Mouse (Mus musculus) CD4-positive, CD25-positive, alpha-beta regulatory T cell, adult 2 months (primary cell): ENCODE measurements at regions not wholly inside any gene's neighbourhood (a gene's known extent, or its start where the extent isn't known, plus 50 kb on each side); places are given as distances from the start of the nearest gene placed in this dataset.
A peak's percentile ranks its signal among the peaks of the same experiment; 100 is the strongest.

Experiments used
- DNase-seq: peaks from one replicate; pipeline ENCODE4 v3.0.0-alpha.2; 2012; ENCODE audit warnings: low read depth, low spot score

GRCm38 (mm10) chr13:73405720-73406629 is 61.0 kb upstream of the Lpcat1 start:
- no peak for DNase-seq

GRCm38 (mm10) chr13:73400921-73401320 is 66.1 kb upstream of the Lpcat1 start:
- DNase-seq, result no peak

DNA sequence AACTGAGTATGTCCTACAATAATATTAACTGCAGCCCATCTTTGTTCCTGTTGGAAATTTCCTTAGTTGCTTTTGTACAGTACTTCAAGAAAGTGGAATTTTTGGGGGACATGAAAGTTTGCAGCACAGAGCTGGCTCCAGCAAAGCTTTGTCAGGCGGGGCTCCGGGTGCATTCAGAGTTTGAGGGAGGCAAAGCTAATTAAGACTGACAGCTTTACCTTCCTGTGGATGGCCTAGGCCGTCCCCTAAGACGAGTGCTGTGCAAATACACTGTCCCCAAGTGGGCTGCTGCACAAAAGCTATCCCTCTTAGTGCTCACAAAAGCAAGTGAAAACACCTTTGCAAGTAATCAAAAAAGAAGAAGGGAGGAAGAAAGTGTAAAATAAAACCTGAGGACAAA is 68.7 kb upstream of the Ndufs6 start:
- no peak for DNase-seq

GRCm38 (mm10) chr13:73395856-73396255 is 67.5 kb upstream of the Ndufs6 start:
- no peak for DNase-seq

DNA sequence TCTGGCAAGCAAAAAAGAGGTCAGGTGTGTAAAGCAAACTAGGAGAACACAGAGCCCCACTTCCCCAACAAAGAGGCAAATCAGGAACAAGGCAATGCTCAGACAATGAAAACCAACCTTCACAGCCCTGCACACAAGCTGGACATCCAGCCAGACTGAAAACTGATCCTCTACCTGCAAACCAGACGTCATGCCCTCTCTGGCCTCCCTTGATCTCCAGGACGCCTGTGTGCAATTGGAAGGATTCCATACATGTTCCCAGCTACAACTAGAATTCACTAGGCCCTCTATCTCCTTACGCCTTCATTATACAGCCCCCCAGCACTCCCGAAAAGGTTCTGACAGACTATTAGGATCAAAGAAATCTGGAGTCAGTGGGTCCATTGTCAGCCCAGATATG is 60.7 kb upstream of the Ndufs6 start:
- DNase-seq, result no peak

DNA sequence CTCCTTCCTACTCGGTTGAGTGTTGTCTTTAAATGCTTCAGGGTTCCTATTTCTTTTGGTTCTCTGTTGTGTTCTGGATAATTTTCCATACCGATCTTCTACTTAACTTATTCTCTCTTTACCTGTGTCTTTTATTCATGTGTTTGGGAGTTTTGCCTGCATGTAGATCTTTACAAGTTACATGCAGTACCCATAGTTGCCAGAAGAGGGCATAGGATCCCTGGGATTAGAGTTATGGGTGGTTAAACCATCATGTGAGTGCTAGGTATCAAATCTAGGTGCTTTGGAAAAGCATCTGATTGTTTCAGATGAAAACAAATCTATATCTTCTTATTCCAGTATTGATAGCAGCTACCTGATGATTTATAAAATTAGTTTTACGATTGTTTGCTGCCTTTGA is 55.2 kb upstream of the Ndufs6 start:
- peak; percentile 67 for DNase-seq
